Mouse (Mus musculus) neural tube, embryonic 11.5 days (tissue): ENCODE results near the gene Crcp. TPM values are rescaled to one million over a fixed set of nuclear protein-coding genes. Genes with fewer than 3 reads are reported as not detected.
A peak's percentile ranks its signal among the peaks of the same experiment; 100 is the strongest.

Experiments
- ATAC-seq: fragments of 200-750 bp; cut with Nextera tagmentation; 2 replicates; pipeline ENCODE4 v1.8.0; 2017; ENCODE audit warnings: moderate number of reproducible peaks, mild to moderate bottlenecking, moderate TSS enrichment, moderate library complexity; ENCODE audit not compliant: insufficient read depth, low FRiP score, low TSS enrichment
- DNase-seq: peaks from one replicate; pipeline ENCODE4 v3.0.0-alpha.2; 2015; ENCODE audit warnings: low spot score
- H3K27ac ChIP-seq: fragments of 300-500 bp; sonication (generic); 2 replicates; pipeline ENCODE4 v1.5.1; 2014; ENCODE audit warnings: low read depth, mild to moderate bottlenecking, low read length
- H3K27me3 ChIP-seq: fragments of 300-500 bp; sonication (generic); 2 replicates; pipeline ENCODE4 v1.6.1; 2014; ENCODE audit warnings: mild to moderate bottlenecking, low read length, mixed read lengths; ENCODE audit not compliant: control insufficient read depth, insufficient read depth
- H3K36me3 ChIP-seq: fragments of 300-500 bp; sonication (generic); 2 replicates; pipeline ENCODE4 v1.6.1; 2014; ENCODE audit warnings: mild to moderate bottlenecking, low read length, moderate library complexity, mixed read lengths; ENCODE audit not compliant: control insufficient read depth, insufficient read depth
- H3K4me1 ChIP-seq: fragments of 300-500 bp; sonication (generic); 2 replicates; pipeline ENCODE4 v1.6.1; 2014; ENCODE audit warnings: low read length, mixed read lengths; ENCODE audit not compliant: control insufficient read depth, insufficient read depth
- H3K4me2 ChIP-seq: fragments of 300-500 bp; sonication (generic); 2 replicates; pipeline ENCODE4 v1.6.1; 2014; ENCODE audit warnings: low read depth, mild to moderate bottlenecking, moderate library complexity
- H3K4me3 ChIP-seq: fragments of 300-500 bp; sonication (generic); 2 replicates; pipeline ENCODE4 v1.5.1; 2014; ENCODE audit warnings: low read depth, low read length
- H3K9ac ChIP-seq: fragments of 300-500 bp; sonication (generic); 2 replicates; pipeline ENCODE4 v1.6.1; 2014; ENCODE audit warnings: mild to moderate bottlenecking, low read length
- H3K9me3 ChIP-seq: fragments of 300-500 bp; sonication (generic); 2 replicates; pipeline ENCODE4 v1.6.1; 2016; ENCODE audit warnings: low read length; ENCODE audit not compliant: control insufficient read depth
- WGBS: fragments of 180-500 bp; shearing (Covaris S2); extraction: QIAGEN DNeasy Blood & Tissue Kit; methylation state at CpG from one replicate; pipeline ENCODE4 v1.1.7; 2014; 5-methylcytosine and 5-hydroxymethylcytosine counted together
- polyA plus RNA-seq: library from polyadenylated mRNA; unstranded; fragments of >200 nt; fragmentation: Nextera tagmentation; extraction: Ambion mirVana; gene quantifications from 2 replicates; pipeline ENCODE4 v1.2.1, GENCODE M21; 2014

Gene Crcp
- polyA plus RNA-seq, 1 experiment from 2014 or later, result 43.2 TPM

GRCm38 (mm10) chr5:130019461-130019860 lies 9.6 kb upstream of the Crcp start:
- no peak overlapping the region for H3K27ac ChIP-seq
- H3K27me3 ChIP-seq, result no peaks in the 10 kb centered on the region
- WGBS, result 79% methylated on average over 8 of the region's 8 CpGs
- no peak overlapping the region for H3K4me2 ChIP-seq
- no peak overlapping the region for H3K9ac ChIP-seq
- H3K9me3 ChIP-seq, result no peaks in the 10 kb centered on the region
- H3K4me3 ChIP-seq, result no peak overlapping the region
- ATAC-seq (no peak), DNase-seq (no peak)
- H3K4me1 ChIP-seq, result no peaks in the 10 kb centered on the region
- peaks cover 3% of the 10 kb centered on the region for H3K36me3 ChIP-seq

GRCm38 (mm10) chr5:130021361-130021966 lies 7.6 kb upstream of the Crcp start:
- H3K9me3 ChIP-seq, result no peaks in the 10 kb centered on the region
- H3K36me3 ChIP-seq, result no peaks in the 10 kb centered on the region
- no peaks in the 10 kb centered on the region for H3K27me3 ChIP-seq
- no peak overlapping the region for H3K4me2 ChIP-seq
- no peaks in the 10 kb centered on the region for H3K4me1 ChIP-seq
- no peak overlapping the region for H3K9ac ChIP-seq
- WGBS, result 76% methylated on average over 5 of the region's 5 CpGs
- DNase-seq (no peak), ATAC-seq (no peak)
- no peak overlapping the region for H3K4me3 ChIP-seq
- H3K27ac ChIP-seq, result no peak overlapping the region

GRCm38 (mm10) chr5:130022366-130022765 lies 6.7 kb upstream of the Crcp start:
- DNase-seq (no peak), ATAC-seq (no peak)
- Histone ChIP-seq H3K9ac (no peak overlapping the region), H3K4me3 (no peak overlapping the region), H3K9me3 (no peaks in the 10 kb centered on the region), H3K4me2 (no peak overlapping the region), H3K27ac (no peak overlapping the region), H3K4me1 (no peaks in the 10 kb centered on the region), H3K36me3 (no peaks in the 10 kb centered on the region), H3K27me3 (no peaks in the 10 kb centered on the region)
- 80% methylated on average over 7 of the region's 7 CpGs for WGBS

GRCm38 (mm10) chr5:130023067-130023766 lies 5.9 kb upstream of the Crcp start:
- WGBS, result 45% methylated on average over 12 of the region's 12 CpGs
- H3K4me2 ChIP-seq, result no peak overlapping the region; the same call in none of the 2 replicates
- H3K9ac ChIP-seq, result no peak overlapping the region
- no peaks in the 10 kb centered on the region for H3K27me3 ChIP-seq
- H3K4me1 ChIP-seq, result no peaks in the 10 kb centered on the region
- DNase-seq, result no peak
- H3K36me3 ChIP-seq, result no peaks in the 10 kb centered on the region
- H3K9me3 ChIP-seq, result no peaks in the 10 kb centered on the region
- no peak overlapping the region; the same call in 1 of the 2 replicates for H3K4me3 ChIP-seq
- no peak for ATAC-seq
- no peak overlapping the region for H3K27ac ChIP-seq

- Histone ChIP-seq H3K27ac (no peak overlapping the region), H3K4me3 (peak overlapping the region; percentile 49), H3K4me1 (no peaks in the 10 kb centered on the region), H3K36me3 (no peaks in the 10 kb centered on the region), H3K9me3 (no peaks in the 10 kb centered on the region), H3K9ac (peak overlapping the region; percentile 41), H3K4me2 (peak overlapping the region; percentile 73), H3K27me3 (no peaks in the 10 kb centered on the region)
- ATAC-seq (peak; percentile 90), DNase-seq (peak; percentile 85)
- WGBS, result under 1% methylated on average over 32 of the region's 32 CpGs
These were observed 5.1 kb upstream of the Crcp start for GRCm38 (mm10) chr5:130023767-130024539.

- 82% methylated on average over 5 of the region's 5 CpGs for WGBS
- Histone ChIP-seq H3K9ac (no peak overlapping the region), H3K4me1 (peaks cover 2% of the 10 kb centered on the region; the same call in 1 of the 2 replicates), H3K36me3 (no peaks in the 10 kb centered on the region), H3K27ac (no peak overlapping the region), H3K9me3 (no peaks in the 10 kb centered on the region), H3K27me3 (no peaks in the 10 kb centered on the region), H3K4me2 (no peak overlapping the region), H3K4me3 (no peak overlapping the region)
- DNase-seq (no peak), ATAC-seq (no peak)
These were observed 2.0 kb upstream of the Crcp start for GRCm38 (mm10) chr5:130027134-130027533.

- 89% methylated on average over 7 of the region's 7 CpGs for whole genome bisulfite sequencing
- DNase-seq, result no peak
- Histone ChIP-seq H3K9ac (no peak overlapping the region), H3K27ac (no peak overlapping the region), H3K27me3 (no peaks in the 10 kb centered on the region), H3K4me2 (no peak overlapping the region), H3K9me3 (no peaks in the 10 kb centered on the region), H3K4me3 (no peak overlapping the region), H3K4me1 (peaks cover 2% of the 10 kb centered on the region; the same call in 1 of the 2 replicates), H3K36me3 (no peaks in the 10 kb centered on the region)
- ATAC-seq, result no peak
These were observed 1.4 kb upstream of the Crcp start for GRCm38 (mm10) chr5:130027696-130028095.

- no peaks in the 10 kb centered on the region for H3K36me3 ChIP-seq
- no peak overlapping the region for H3K9ac ChIP-seq
- H3K9me3 ChIP-seq, result no peaks in the 10 kb centered on the region
- 94% methylated on average over 19 of the region's 19 CpGs for WGBS
- ATAC-seq (no peak), DNase-seq (no peak)
- H3K4me1 ChIP-seq, result peaks cover 2% of the 10 kb centered on the region; the same call in 1 of the 2 replicates
- H3K27me3 ChIP-seq, result no peaks in the 10 kb centered on the region
- no peak overlapping the region for H3K4me3 ChIP-seq
- H3K27ac ChIP-seq, result no peak overlapping the region
- H3K4me2 ChIP-seq, result no peak overlapping the region
These were observed 2.6 kb downstream of the Crcp start for GRCm38 (mm10) chr5:130031410-130032390.
